Mouse (Mus musculus): ENCODE data around the gene Dlg2.

DNA sequence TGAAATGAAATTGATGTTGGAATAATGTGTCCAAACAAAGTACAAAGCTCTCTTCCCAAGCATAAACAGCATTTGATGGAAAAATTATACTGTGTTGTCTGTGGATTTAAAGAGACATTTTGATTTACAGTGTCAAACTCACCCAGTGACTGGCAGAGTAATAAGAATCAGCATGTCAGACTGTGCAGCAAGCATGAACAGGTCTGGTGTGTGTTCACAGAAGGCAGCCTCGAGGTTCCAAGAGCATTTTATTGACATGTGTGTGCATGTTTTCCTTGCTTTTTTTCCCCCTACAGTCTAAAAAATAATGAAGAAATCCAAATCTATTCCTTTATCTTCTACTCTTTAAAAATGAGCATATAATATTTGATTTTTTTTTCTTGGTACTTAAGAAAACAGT is 1924.1 kb downstream of the Dlg2 start:
- TF ChIP-seq CTCF (IDR thresholded peaks at IDR 0.05; ENCODE audit: extremely low read depth, insufficient read depth, insufficient read length, insufficient replicate concordance): no peak
- TF ChIP-seq POLR2A (IDR thresholded peaks at IDR 0.05; ENCODE audit: low read depth, low read length): no peak
